Mouse (Mus musculus): ENCODE measurements around the gene Sv2b. TPM values are rescaled to one million over a fixed set of nuclear protein-coding genes. Genes with fewer than 3 reads are reported as not detected.

Gene Sv2b
- total RNA-seq, 4 experiments from 2014 or later, result 0.24 to 0.51 (median 0.32) TPM

- no peak for DNase-seq (ENCODE audit: low spot score in 2 of 2)
Measured at GRCm38 (mm10) chr7:75102536-75103332, 206.3 kb downstream of the Sv2b start.

DNA sequence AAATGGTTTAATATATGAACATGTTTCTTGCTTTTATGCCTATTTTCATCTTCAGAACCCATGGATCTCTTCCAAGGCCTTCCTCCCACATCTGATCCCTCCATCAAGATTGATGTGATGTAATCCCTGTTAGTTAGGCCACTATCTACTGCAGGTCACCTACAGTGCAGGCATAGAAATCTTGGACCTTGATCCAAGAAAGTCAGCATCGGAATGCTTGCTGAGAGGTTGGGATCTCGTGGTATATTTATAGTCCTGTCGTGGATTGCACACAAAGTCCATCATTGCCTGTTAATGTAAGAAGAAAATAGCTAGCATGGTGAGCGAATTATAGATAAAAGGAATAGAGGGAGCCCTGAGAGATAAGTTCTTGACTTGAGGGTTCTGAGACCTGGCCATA lies 223.6 kb downstream of the Sv2b start:
- no peak for DNase-seq (ENCODE audit: low spot score in 2 of 2)

GRCm38 (mm10) chr7:75080163-75080562 lies 228.9 kb downstream of the Sv2b start:
- no peak for DNase-seq (ENCODE audit: low spot score in 2 of 2)

DNA sequence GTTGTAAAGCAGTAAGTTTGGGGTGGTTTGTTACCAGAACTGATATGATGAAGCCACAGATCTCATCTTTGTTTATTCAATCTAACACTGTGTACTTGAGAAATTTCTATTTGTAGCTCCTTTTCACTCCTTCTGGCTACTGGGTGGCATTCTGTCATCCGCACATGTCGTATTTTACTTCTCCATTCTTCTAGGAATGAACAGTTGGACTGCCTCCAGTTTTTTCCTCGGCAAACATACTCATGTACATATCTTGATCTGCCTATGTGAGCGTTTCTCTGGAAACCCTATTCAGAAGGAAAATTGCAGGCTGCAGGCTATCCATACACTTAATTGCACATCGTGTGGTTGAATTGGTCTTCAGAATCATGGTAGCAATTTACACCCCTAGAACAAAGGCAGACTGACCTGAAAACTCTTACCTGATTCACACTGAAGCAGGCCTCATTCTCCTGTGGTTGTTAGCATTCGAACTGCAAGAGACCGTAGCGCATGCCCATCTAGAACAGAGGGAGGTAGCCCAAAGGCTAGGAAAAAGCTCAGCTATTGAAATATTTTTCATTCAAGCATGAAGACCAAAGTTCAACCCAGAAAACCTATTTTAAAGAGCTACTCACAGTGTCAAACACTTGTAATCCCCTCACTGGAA lies 231.4 kb downstream of the Sv2b start:
- DNase-seq (ENCODE audit: low spot score in 2 of 2), result no peak

Other genes with a start within 250 kb of the Sv2b start
- gene Akap13, start 146.3 kb upstream of the Sv2b start, total RNA-seq (2022), result 10 to 100 TPM; 53.9 to 74.5 (median 64.0) TPM

All from gastrocnemius, adult 8-10 months (tissue).